Mouse (Mus musculus) CH12.LX (cell line): ENCODE measurements around the gene Gm11115. TPM values are rescaled to one million over a fixed set of nuclear protein-coding genes. Genes with fewer than 3 reads are reported as not detected.

Source experiments
- DNase-seq: peaks from one replicate; pipeline ENCODE4 v3.0.0-alpha.2; 2013; ENCODE audit errors: extremely low read depth
- H3K27ac ChIP-seq: 2 replicates; pipeline ENCODE4 v1.5.1; 2012; ENCODE audit warnings: low read depth, mild to moderate bottlenecking, control low read depth, moderate library complexity; ENCODE audit not compliant: insufficient read depth
- H3K27me3 ChIP-seq: replicated peaks from 2 replicates; pipeline ENCODE3; 2012; ENCODE audit warnings: inconsistent platforms
- H3K36me3 ChIP-seq, 2 experiments: replicated peaks in 1 of 2; 2 replicates each; pipeline versions ENCODE3 to v1.6.1; 2012; ENCODE audit warnings: inconsistent platforms in 1 of 2, low read length in 1 of 2, mild to moderate bottlenecking in 1 of 2, mixed read lengths in 1 of 2, moderate library complexity in 1 of 2; ENCODE audit not compliant: control insufficient read depth in 1 of 2, insufficient read depth in 1 of 2
- H3K4me1 ChIP-seq, 2 experiments: 2 replicates each; pipeline ENCODE4 v1.6.1; 2012; ENCODE audit warnings: inconsistent platforms in 1 of 2, moderate library complexity in 1 of 2; ENCODE audit not compliant: insufficient read depth in 2 of 2, control insufficient read depth in 1 of 2
- H3K4me2 ChIP-seq: 2 replicates; pipeline ENCODE4 v1.6.1; 2012; ENCODE audit warnings: low read depth, mild to moderate bottlenecking, control low read depth; ENCODE audit not compliant: poor library complexity, insufficient read depth, severe bottlenecking
- H3K4me3 ChIP-seq, 3 experiments: fragments of 150-350 bp in 1 of 3; sonication (generic) in 1 of 3; replicated peaks in 1 of 3; 2 replicates each; pipeline versions ENCODE3 to v1.5.1; 2011 to 2012; ENCODE audit warnings: low read depth in 2 of 3, low read length in 2 of 3, mild to moderate bottlenecking in 2 of 3, moderate library complexity in 2 of 3, control low read depth in 1 of 3, improper control_type of control experiment in 1 of 3, inconsistent platforms in 1 of 3, mixed read lengths in 1 of 3; ENCODE audit not compliant: poor library complexity in 1 of 3
- H3K79me2 ChIP-seq: replicated peaks from 2 replicates; pipeline ENCODE4 v1.6.1; 2012; ENCODE audit warnings: mild to moderate bottlenecking, moderate library complexity; ENCODE audit not compliant: control insufficient read depth, poor library complexity, insufficient read depth, severe bottlenecking; ENCODE audit errors: extremely low read depth
- H3K9ac ChIP-seq: 2 replicates; pipeline ENCODE4 v1.6.1; 2012; ENCODE audit warnings: low read depth, mild to moderate bottlenecking, control low read depth, moderate library complexity; ENCODE audit not compliant: insufficient read depth
- H3K9me3 ChIP-seq: replicated peaks from 2 replicates; pipeline ENCODE3; 2012; ENCODE audit warnings: low read length, inconsistent platforms, mixed read lengths
- BHLHE40 ChIP-seq: IDR thresholded peaks from 2 replicates; pipeline ENCODE4 v1.6.1; 2011; ENCODE audit warnings: mild to moderate bottlenecking, low read depth, low read length, improper control_type of control experiment
- E2F4 ChIP-seq: IDR thresholded peaks from 2 replicates; pipeline ENCODE4 v1.6.1; 2011; ENCODE audit warnings: low read depth, low read length, improper control_type of control experiment; ENCODE audit not compliant: insufficient replicate concordance
- ELF1 ChIP-seq: IDR thresholded peaks from 2 replicates; pipeline ENCODE4 v1.6.1; 2014; ENCODE audit warnings: low read depth, mild to moderate bottlenecking, inconsistent platforms, low read length, improper control_type of control experiment
- EP300 ChIP-seq: IDR thresholded peaks from 2 replicates; pipeline ENCODE4 v1.6.1; 2011; ENCODE audit warnings: low read length, improper control_type of control experiment
- HCFC1 ChIP-seq: IDR thresholded peaks from 2 replicates; pipeline ENCODE4 v1.6.1; 2012; ENCODE audit warnings: low read depth, mild to moderate bottlenecking, inconsistent platforms, low read length, improper control_type of control experiment
- IRF4 ChIP-seq: IDR thresholded peaks from 2 replicates; pipeline ENCODE4 v1.6.1; 2014; ENCODE audit warnings: low read depth, mild to moderate bottlenecking, inconsistent platforms, low read length, improper control_type of control experiment
- JUN ChIP-seq: IDR thresholded peaks from 2 replicates; pipeline ENCODE4 v1.6.1; 2011; ENCODE audit warnings: low read depth, mild to moderate bottlenecking, low read length, improper control_type of control experiment, moderate library complexity; ENCODE audit not compliant: insufficient read depth
- JUND ChIP-seq: conservative IDR thresholded peaks from 2 replicates; pipeline ENCODE4 v1.6.1; 2011; ENCODE audit warnings: low read depth, low read length, improper control_type of control experiment
- KAT2A ChIP-seq: IDR thresholded peaks from 2 replicates; pipeline ENCODE4 v1.6.1; 2012; ENCODE audit warnings: low read length, improper control_type of control experiment, inconsistent platforms; ENCODE audit not compliant: insufficient replicate concordance
- MAX ChIP-seq: IDR thresholded peaks from 2 replicates; pipeline ENCODE4 v1.6.1; 2011; ENCODE audit warnings: low read length, improper control_type of control experiment
- MAZ ChIP-seq: IDR thresholded peaks from 2 replicates; pipeline ENCODE4 v1.6.1; 2012; ENCODE audit warnings: low read depth, mild to moderate bottlenecking, inconsistent platforms, low read length, improper control_type of control experiment, moderate library complexity
- MEF2A ChIP-seq: IDR thresholded peaks from 2 replicates; pipeline ENCODE4 v1.6.1; 2014; ENCODE audit warnings: low read depth, mild to moderate bottlenecking, inconsistent platforms, low read length, improper control_type of control experiment, borderline replicate concordance
- MYC ChIP-seq: IDR thresholded peaks from 2 replicates; pipeline ENCODE4 v1.6.1; 2011; ENCODE audit warnings: low read depth, mild to moderate bottlenecking, improper control_type of control experiment, low read length
- NELFE ChIP-seq: IDR thresholded peaks from 2 replicates; pipeline ENCODE4 v1.6.1; 2011; ENCODE audit warnings: low read depth, low read length, improper control_type of control experiment
- NRF1 ChIP-seq: IDR thresholded peaks from 2 replicates; pipeline ENCODE4 v1.6.1; 2014; ENCODE audit warnings: low read depth, mild to moderate bottlenecking, inconsistent platforms, low read length, improper control_type of control experiment, moderate library complexity
- PAX5 ChIP-seq: IDR thresholded peaks from 2 replicates; pipeline ENCODE4 v1.6.1; 2012; ENCODE audit warnings: low read length, inconsistent platforms, mixed read lengths
- RAD21 ChIP-seq: IDR thresholded peaks from 2 replicates; pipeline ENCODE4 v1.6.1; 2011; ENCODE audit warnings: low read depth, mild to moderate bottlenecking, low read length, improper control_type of control experiment, moderate library complexity
- RCOR1 ChIP-seq: conservative IDR thresholded peaks from 2 replicates; pipeline ENCODE4 v1.6.1; 2012; ENCODE audit warnings: low read depth, mild to moderate bottlenecking, inconsistent platforms, low read length, improper control_type of control experiment
- SIN3A ChIP-seq: IDR thresholded peaks from 2 replicates; pipeline ENCODE4 v1.6.1; 2012; ENCODE audit warnings: low read length, improper control_type of control experiment, inconsistent platforms
- TBP ChIP-seq: conservative IDR thresholded peaks from 2 replicates; pipeline ENCODE4 v1.6.1; 2011; ENCODE audit warnings: low read depth, low read length, improper control_type of control experiment
- TCF12 ChIP-seq: IDR thresholded peaks from 2 replicates; pipeline ENCODE4 v1.6.1; 2014; ENCODE audit warnings: low read depth, mild to moderate bottlenecking, inconsistent platforms, low read length, improper control_type of control experiment
- UBTF ChIP-seq: IDR thresholded peaks from 2 replicates; pipeline ENCODE4 v1.6.1; 2012; ENCODE audit warnings: low read depth, mild to moderate bottlenecking, inconsistent platforms, low read length, improper control_type of control experiment, moderate library complexity
- USF1 ChIP-seq: IDR thresholded peaks from 2 replicates; pipeline ENCODE4 v1.6.1; 2014; ENCODE audit warnings: low read depth, mild to moderate bottlenecking, inconsistent platforms, low read length, improper control_type of control experiment
- USF2 ChIP-seq: conservative IDR thresholded peaks from 2 replicates; pipeline ENCODE4 v1.6.1; 2011; ENCODE audit warnings: low read depth, low read length, improper control_type of control experiment
- ZKSCAN1 ChIP-seq: IDR thresholded peaks from 2 replicates; pipeline ENCODE4 v1.6.1; 2012; ENCODE audit warnings: low read depth, inconsistent platforms, low read length, improper control_type of control experiment, borderline replicate concordance
- ZNF384 ChIP-seq: IDR thresholded peaks from 2 replicates; pipeline ENCODE4 v1.6.1; 2012; ENCODE audit warnings: low read depth, low read length, improper control_type of control experiment, inconsistent platforms
- dilution Hi-C: fragments of 300-500 bp; cut with MboI; formaldehyde crosslinking; loops from 2 replicates; pipeline ENCODE4 v1.14.3; 2020; ENCODE audit warnings: low sequenced_read_pairs; ENCODE audit not compliant: extremely low pct_unique_long_range_greater_than_20kb, extremely low pct_ligation_motif_present
- in situ Hi-C: fragments of 300-500 bp; cut with MboI; formaldehyde crosslinking; loops from 3 replicates; pipeline ENCODE4 v1.14.3; 2019; ENCODE audit warnings: low sequenced_read_pairs, low pct_ligation_motif_present, low pct_unique_long_range_greater_than_20kb, mixed read lengths
- polyA plus RNA-seq: library from polyadenylated mRNA; unstranded; fragments of >175 nt; gene quantifications from 2 replicates; pipeline ENCODE4 v1.2.1, GENCODE M21; 2012; ENCODE audit warnings: low read depth; ENCODE audit not compliant: insufficient read length
- total RNA-seq, 2 experiments: library from RNA; depleted of rRNA; stranded (reverse); fragments of 300-350 nt in 1 of 2; fragments of >200 nt in 1 of 2; gene quantifications; 2 replicates each; pipeline ENCODE4 v1.2.3; 2012 to 2014

Gene Gm11115
- not detected in 2 replicates for total RNA-seq (2012; rRNA removed)
- total RNA-seq (2014; rRNA removed) = not detected in 2 replicates
- not detected in 2 replicates for polyA plus RNA-seq

- Histone ChIP-seq H3K4me2 (no peak within 1 kb of the TSS), H3K9me3 (no peaks in the 10 kb centered on the region), H3K27ac (no peak within 1 kb of the TSS), H3K4me1 (no peaks in the 10 kb centered on the region), H3K79me2 (no peaks in the 10 kb centered on the region), H3K9ac (no peak within 1 kb of the TSS), H3K4me3 (no peak within 1 kb of the TSS), H3K36me3 (no peaks in the 10 kb centered on the region), H3K27me3 (no peaks in the 10 kb centered on the region)
- dilution Hi-C loops = no loop called here
- in situ Hi-C loops = no loop called here
- no peak for TF ChIP-seq HCFC1
- TF ChIP-seq ELF1 = no peak
- TF ChIP-seq JUN = no peak
- TF ChIP-seq JUND = no peak
- TF ChIP-seq KAT2A = no peak
- TF ChIP-seq ZKSCAN1 = no peak
- TF ChIP-seq MAX = no peak
- TF ChIP-seq EP300 = no peak
- TF ChIP-seq RAD21 = no peak
- TF ChIP-seq USF1 = no peak
- no peak for TF ChIP-seq BHLHE40
- TF ChIP-seq TBP = no peak
- no peak for TF ChIP-seq SIN3A
- no peak for TF ChIP-seq USF2
- TF ChIP-seq E2F4 = no peak
- no peak for TF ChIP-seq MAZ
- TF ChIP-seq TCF12 = no peak
- no peak for TF ChIP-seq IRF4
- TF ChIP-seq UBTF = no peak
- no peak for TF ChIP-seq MYC
- DNase-seq = no peak
Observed at GRCm38 (mm10) chr5:88153999-88154398, at the start of gene Gm11115. Gene Gm11115, minus strand, starts transcription at chr5:88154099.

GRCm38 (mm10) chr5:88111430-88111829 is 42.5 kb downstream of the Gm11115 start, which contains the start of gene Gm11116:
Gene Gm11116, minus strand, starts transcription at chr5:88111530.
- H3K9me3 ChIP-seq = no peaks in the 10 kb centered on the region
- H3K79me2 ChIP-seq = no peaks in the 10 kb centered on the region
- H3K27ac ChIP-seq = no peak within 1 kb of the TSS
- TF ChIP-seq PAX5 = no peak
- TF ChIP-seq NRF1 = no peak
- TF ChIP-seq NELFE = no peak
- no peak for TF ChIP-seq ELF1
- TF ChIP-seq RAD21 = no peak
- TF ChIP-seq BHLHE40 = no peak
- no peak for TF ChIP-seq ZNF384
- no peak for TF ChIP-seq TCF12
- TF ChIP-seq MEF2A = no peak
- TF ChIP-seq JUND = no peak
- TF ChIP-seq RCOR1 = no peak
- TF ChIP-seq SIN3A = no peak
- TF ChIP-seq MAX = no peak
- no peak within 1 kb of the TSS for H3K9ac ChIP-seq
- no peak for DNase-seq
- H3K4me1 ChIP-seq = no peaks in the 10 kb centered on the region
- no peaks in the 10 kb centered on the region for H3K36me3 ChIP-seq
- dilution Hi-C loops (no loop called here), in situ Hi-C loops (no loop called here)
- no peak within 1 kb of the TSS for H3K4me3 ChIP-seq
- no peak within 1 kb of the TSS for H3K4me2 ChIP-seq
- no peaks in the 10 kb centered on the region for H3K27me3 ChIP-seq
